Mouse (Mus musculus): Measurements from ENCODE around the gene Rint1.

Gene Rint1

GRCm38 (mm10) chr5:23787536-23788389, at the start of gene Rint1:
Rint1 (plus strand) TSS chr5:23787711.
- peak; percentile 96 for DNase-seq (ENCODE audit: low spot score)

- DNase-seq (ENCODE audit: low spot score) = no peak
Observed at GRCm38 (mm10) chr5:23743261-23743660, 44.2 kb upstream of the Rint1 start.

- DNase-seq (ENCODE audit: low spot score) = no peak
Observed at GRCm38 (mm10) chr5:23749882-23750281, 37.6 kb upstream of the Rint1 start.

GRCm38 (mm10) chr5:23755591-23755990, 31.9 kb upstream of the Rint1 start:
- DNase-seq (ENCODE audit: low spot score) = no peak

- no peak for DNase-seq (ENCODE audit: low spot score)
Observed at GRCm38 (mm10) chr5:23756368-23756767, 31.1 kb upstream of the Rint1 start.

- peak; percentile 79 for DNase-seq (ENCODE audit: low spot score)
Observed at GRCm38 (mm10) chr5:23758633-23759032, 28.9 kb upstream of the Rint1 start.

- no peak for DNase-seq (ENCODE audit: low spot score)
Observed at GRCm38 (mm10) chr5:23762531-23762930, 25.0 kb upstream of the Rint1 start.

GRCm38 (mm10) chr5:23764557-23764956, 23.0 kb upstream of the Rint1 start:
- DNase-seq (ENCODE audit: low spot score) = no peak

GRCm38 (mm10) chr5:23771105-23771504, 16.4 kb upstream of the Rint1 start:
- DNase-seq (ENCODE audit: low spot score) = no peak

- DNase-seq (ENCODE audit: low spot score) = no peak
Observed at GRCm38 (mm10) chr5:23774186-23774585, 13.3 kb upstream of the Rint1 start.

GRCm38 (mm10) chr5:23780516-23780915, 7.0 kb upstream of the Rint1 start:
- DNase-seq (ENCODE audit: low spot score) = no peak

- no peak for DNase-seq (ENCODE audit: low spot score)
Observed at GRCm38 (mm10) chr5:23781172-23781571, 6.3 kb upstream of the Rint1 start.

GRCm38 (mm10) chr5:23782051-23782810, 5.3 kb upstream of the Rint1 start:
- DNase-seq (ENCODE audit: low spot score) = peak; percentile 17

GRCm38 (mm10) chr5:23782931-23783877, 4.3 kb upstream of the Rint1 start, which contains the start of gene Pus7:
Pus7 (minus strand) TSS chr5:23783711.
- peak; percentile 82 for DNase-seq (ENCODE audit: low spot score)

GRCm38 (mm10) chr5:23788390-23788830, 899 bp downstream of the Rint1 start:
- DNase-seq (ENCODE audit: low spot score) = no peak

- DNase-seq (ENCODE audit: low spot score) = no peak
Observed at GRCm38 (mm10) chr5:23789078-23789612, 1.6 kb downstream of the Rint1 start.

GRCm38 (mm10) chr5:23792726-23793125, 5.2 kb downstream of the Rint1 start:
- peak; percentile 15 for DNase-seq (ENCODE audit: low spot score)

- no peak for DNase-seq (ENCODE audit: low spot score)
Observed at GRCm38 (mm10) chr5:23814841-23815240, 27.3 kb downstream of the Rint1 start.

GRCm38 (mm10) chr5:23816681-23817080, 29.2 kb downstream of the Rint1 start:
- no peak for DNase-seq (ENCODE audit: low spot score)

- DNase-seq (ENCODE audit: low spot score) = no peak
Observed at GRCm38 (mm10) chr5:23822306-23822705, 34.8 kb downstream of the Rint1 start.

- DNase-seq (ENCODE audit: low spot score) = no peak
Observed at GRCm38 (mm10) chr5:23824171-23824733, 36.7 kb downstream of the Rint1 start.

Measured in adipocyte (in vitro differentiated cells).